Mouse (Mus musculus) kidney, embryonic 16.5 days (tissue): ENCODE measurements around the gene Slc37a1. TPM values are rescaled to one million over a fixed set of nuclear protein-coding genes. Genes with fewer than 3 reads are reported as not detected.

Experiments used
- ATAC-seq: fragments of 200-750 bp; cut with Nextera tagmentation; 2 replicates; pipeline ENCODE4 v1.8.0; 2017; ENCODE audit warnings: moderate TSS enrichment; ENCODE audit not compliant: low FRiP score, low TSS enrichment
- H3K27ac ChIP-seq: fragments of 300-500 bp; sonication (generic); 2 replicates; pipeline ENCODE4 v1.5.1; 2014; ENCODE audit warnings: low read length
- H3K27me3 ChIP-seq: fragments of 300-500 bp; sonication (generic); 2 replicates; pipeline ENCODE4 v1.6.1; 2014; ENCODE audit warnings: low read length, control low read depth, mixed read lengths; ENCODE audit not compliant: insufficient read depth
- H3K36me3 ChIP-seq: fragments of 300-500 bp; sonication (generic); 2 replicates; pipeline ENCODE4 v1.6.1; 2014; ENCODE audit warnings: low read length, control low read depth, mixed read lengths; ENCODE audit not compliant: insufficient read depth
- H3K4me1 ChIP-seq: fragments of 300-500 bp; sonication (generic); 2 replicates; pipeline ENCODE4 v1.6.1; 2014; ENCODE audit warnings: low read length, control low read depth, mixed read lengths; ENCODE audit not compliant: insufficient read depth
- H3K4me2 ChIP-seq: fragments of 300-500 bp; sonication (generic); replicated peaks from 2 replicates; pipeline ENCODE4 v1.6.1; 2014; ENCODE audit warnings: low read depth, low read length
- H3K4me3 ChIP-seq: fragments of 300-500 bp; sonication (generic); 2 replicates; pipeline ENCODE4 v1.5.1; 2014; ENCODE audit warnings: mild to moderate bottlenecking, low read length
- H3K9ac ChIP-seq: fragments of 300-500 bp; sonication (generic); replicated peaks from 2 replicates; pipeline ENCODE4 v1.6.1; 2014; ENCODE audit warnings: low read length
- H3K9me3 ChIP-seq: fragments of 300-500 bp; sonication (generic); 2 replicates; pipeline ENCODE4 v1.6.1; 2016; ENCODE audit warnings: low read length, control low read depth
- WGBS: fragments of 180-500 bp; shearing (Covaris S2); extraction: QIAGEN DNeasy Blood & Tissue Kit; methylation state at CpG from one replicate; pipeline ENCODE4 v1.1.7; 2014; 5-methylcytosine and 5-hydroxymethylcytosine counted together
- polyA plus RNA-seq: library from polyadenylated mRNA; unstranded; fragments of >200 nt; fragmentation: Nextera tagmentation; extraction: Ambion mirVana; gene quantifications from 2 replicates; pipeline ENCODE4 v1.2.1, GENCODE M21; 2015

Slc37a1 gene
- polyA plus RNA-seq, 1 experiment from 2014 or later = 2.8 TPM

DNA sequence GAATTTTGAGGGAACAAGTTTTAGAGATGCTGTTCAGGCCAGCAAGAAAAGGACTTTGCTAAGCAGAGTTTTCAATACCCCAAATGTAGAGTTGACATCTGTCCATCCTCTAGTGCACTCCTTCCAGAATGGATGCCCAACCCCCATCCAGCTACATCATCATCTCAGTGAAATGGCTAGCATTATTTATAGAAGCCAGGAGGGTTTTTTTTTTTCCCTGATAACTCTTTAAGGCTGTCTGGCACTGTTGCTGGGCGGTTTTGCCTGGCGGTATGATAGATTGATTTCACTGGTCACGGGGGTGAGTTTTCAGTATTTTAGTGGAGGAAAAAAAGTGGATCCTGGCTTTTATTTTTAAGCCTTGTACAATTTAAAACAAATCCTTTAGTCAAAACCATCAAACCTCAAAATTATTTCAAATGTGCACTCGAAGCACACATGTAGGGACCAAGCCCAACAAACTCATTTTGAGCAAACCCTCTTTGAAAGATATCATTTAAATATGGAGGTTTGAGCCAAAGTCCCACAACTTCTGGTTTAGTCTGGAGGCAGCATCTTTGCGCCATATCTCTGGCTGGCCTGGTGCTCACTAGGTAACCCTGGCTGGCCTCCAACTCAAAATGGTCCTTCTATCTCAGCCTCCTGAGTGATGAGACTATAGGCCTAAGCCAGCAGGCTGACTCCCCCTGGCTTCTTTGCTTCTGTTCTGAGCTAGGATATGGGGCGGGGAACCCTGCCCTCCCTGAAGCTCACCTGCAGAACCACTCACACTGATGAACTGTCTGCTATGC is 12.0 kb downstream of the Slc37a1 start:
- Histone ChIP-seq H3K4me3 (no peak overlapping the region), H3K36me3 (no peaks in the 10 kb centered on the region), H3K27ac (no peak overlapping the region), H3K27me3 (peaks cover 8% of the 10 kb centered on the region), H3K9me3 (no peaks in the 10 kb centered on the region), H3K4me2 (no peak overlapping the region), H3K9ac (no peak overlapping the region), H3K4me1 (peaks cover 23% of the 10 kb centered on the region)
- no peak for ATAC-seq
- WGBS = 72% methylated on average over 6 of the region's 6 CpGs

DNA sequence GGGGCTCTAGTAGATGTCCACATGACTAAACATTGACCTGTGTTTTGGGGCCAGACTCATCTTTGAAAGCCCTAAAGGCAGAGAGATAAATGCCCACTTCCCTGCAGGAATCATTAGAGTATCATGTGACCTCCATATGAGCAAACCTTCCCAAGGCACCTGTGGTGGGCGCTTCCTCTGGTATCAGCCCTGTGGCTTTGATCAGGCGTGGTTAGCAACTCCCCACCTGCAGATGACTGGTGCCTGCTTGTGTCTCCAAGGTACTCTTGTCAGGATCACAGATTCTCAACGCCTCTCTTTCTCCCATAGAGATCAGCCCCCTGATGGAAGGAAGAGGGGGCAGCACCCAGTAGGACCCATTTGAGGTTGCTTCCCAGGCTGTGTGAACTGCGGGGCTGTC is 13.4 kb downstream of the Slc37a1 start:
- peaks cover 6% of the 10 kb centered on the region for H3K27me3 ChIP-seq
- H3K4me3 ChIP-seq = no peak overlapping the region
- no peaks in the 10 kb centered on the region for H3K36me3 ChIP-seq
- no peak overlapping the region for H3K27ac ChIP-seq
- H3K4me2 ChIP-seq = no peak overlapping the region
- WGBS = 86% methylated on average over 4 of the region's 4 CpGs
- no peak for ATAC-seq
- H3K9ac ChIP-seq = no peak overlapping the region
- H3K9me3 ChIP-seq = no peaks in the 10 kb centered on the region
- H3K4me1 ChIP-seq = peaks cover 28% of the 10 kb centered on the region

DNA sequence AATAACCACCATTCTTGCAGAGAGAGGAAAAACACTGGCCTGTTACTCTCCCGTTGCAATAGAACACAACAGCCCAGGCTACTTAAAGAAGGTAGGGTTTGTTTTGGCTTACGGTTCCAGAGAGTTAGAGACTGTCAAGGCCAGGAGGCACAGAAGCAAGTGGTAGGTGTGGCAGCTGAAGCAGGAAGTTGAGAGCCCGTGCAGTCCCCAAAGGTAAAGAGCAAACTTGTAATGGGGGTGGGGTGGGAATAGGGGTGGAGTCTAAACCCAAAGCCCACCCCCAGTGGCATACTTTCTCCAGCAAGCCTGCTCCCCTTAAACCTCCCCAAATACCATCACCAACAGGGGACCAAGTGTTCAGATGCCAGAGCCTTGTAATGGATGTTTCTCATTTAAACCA is 14.1 kb downstream of the Slc37a1 start:
- no peaks in the 10 kb centered on the region; the same call in 1 of the 2 replicates for H3K27me3 ChIP-seq
- H3K4me3 ChIP-seq = no peak overlapping the region
- ATAC-seq = no peak
- no peak overlapping the region for H3K27ac ChIP-seq
- no peak overlapping the region for H3K9ac ChIP-seq
- no peaks in the 10 kb centered on the region for H3K9me3 ChIP-seq
- no peak overlapping the region for H3K4me2 ChIP-seq
- H3K4me1 ChIP-seq = peaks cover 24% of the 10 kb centered on the region
- H3K36me3 ChIP-seq = no peaks in the 10 kb centered on the region
- WGBS = 68% methylated on average over 3 of the region's 3 CpGs

DNA sequence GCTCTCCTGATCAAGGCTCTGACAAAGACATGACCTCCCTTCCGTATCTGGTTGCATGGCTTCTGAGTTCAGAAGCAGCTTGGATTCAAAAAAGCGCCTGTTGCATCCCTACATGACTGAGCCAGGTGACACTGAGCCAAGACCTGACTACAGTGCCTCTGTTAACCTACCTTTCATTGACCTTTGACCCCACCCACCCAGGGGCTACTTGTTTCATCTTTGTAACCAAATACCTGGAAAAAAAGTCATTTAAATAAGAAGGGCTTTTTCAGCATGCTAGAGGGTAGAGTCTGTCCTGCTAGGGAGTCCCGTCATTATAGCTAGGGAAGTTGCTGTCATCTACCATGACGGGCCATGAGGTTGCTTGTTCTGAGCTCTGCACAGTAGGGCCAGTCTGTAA is 16.8 kb downstream of the Slc37a1 start:
- no peaks in the 10 kb centered on the region for H3K9me3 ChIP-seq
- 86% methylated on average over 4 of the region's 4 CpGs for WGBS
- no peak overlapping the region for H3K4me3 ChIP-seq
- ATAC-seq = no peak
- H3K27me3 ChIP-seq = no peaks in the 10 kb centered on the region
- H3K36me3 ChIP-seq = no peaks in the 10 kb centered on the region
- H3K9ac ChIP-seq = no peak overlapping the region
- H3K4me1 ChIP-seq = peaks cover 6% of the 10 kb centered on the region; the same call in 1 of the 2 replicates
- H3K27ac ChIP-seq = no peak overlapping the region
- H3K4me2 ChIP-seq = no peak overlapping the region

DNA sequence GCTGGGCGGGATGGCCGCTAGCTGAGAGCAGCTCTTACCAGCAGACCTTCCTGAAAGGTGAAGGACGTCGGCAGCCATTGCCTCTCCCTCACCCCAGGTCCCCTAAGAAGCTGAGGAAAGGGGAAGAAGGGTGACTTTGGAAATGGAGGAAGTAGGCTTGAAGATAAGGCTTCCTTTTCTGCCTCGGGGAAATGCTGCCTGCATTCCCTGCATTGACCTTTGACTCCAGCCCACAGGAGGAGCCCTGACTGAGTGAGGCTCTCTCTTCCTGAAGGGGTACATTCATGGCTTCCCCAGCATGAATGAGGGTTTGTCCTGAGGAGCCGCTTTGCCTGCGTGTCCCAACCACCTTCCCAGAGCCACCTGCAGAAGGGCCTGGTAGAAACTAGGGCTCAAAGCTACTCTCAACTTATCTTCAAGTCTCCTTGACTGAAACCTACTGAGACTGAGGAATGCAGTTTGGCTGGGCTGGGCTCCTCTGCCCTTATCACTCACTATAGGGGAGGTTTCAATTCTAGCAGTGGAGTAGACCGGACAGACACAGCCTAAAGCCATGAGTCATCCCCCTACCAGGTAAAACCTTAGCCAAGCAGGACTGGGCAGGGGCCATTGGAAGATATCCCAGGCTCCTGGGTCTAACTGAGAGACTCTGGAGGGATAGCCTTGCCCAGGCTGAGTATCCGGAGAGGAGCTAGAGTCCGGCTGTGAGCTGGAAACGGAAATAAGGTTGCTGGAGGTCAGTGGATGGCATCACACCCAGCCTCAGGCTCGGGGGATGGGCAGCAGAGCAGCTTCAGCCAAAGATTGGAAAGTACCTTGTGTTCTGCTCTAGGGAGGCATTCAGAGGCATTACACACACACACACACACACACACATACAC is 18.5 kb downstream of the Slc37a1 start:
- Histone ChIP-seq H3K27me3 (no peaks in the 10 kb centered on the region), H3K4me1 (peaks cover 6% of the 10 kb centered on the region; the same call in 1 of the 2 replicates), H3K4me3 (no peak overlapping the region), H3K4me2 (no peak overlapping the region), H3K36me3 (no peaks in the 10 kb centered on the region), H3K9me3 (no peaks in the 10 kb centered on the region), H3K27ac (0 out of 2 replicates have a peak overlapping the region, but pooled peaks have one; percentile 29), H3K9ac (no peak overlapping the region)
- WGBS = 44% methylated on average over 12 of the region's 12 CpGs
- peak; percentile 57 for ATAC-seq

DNA sequence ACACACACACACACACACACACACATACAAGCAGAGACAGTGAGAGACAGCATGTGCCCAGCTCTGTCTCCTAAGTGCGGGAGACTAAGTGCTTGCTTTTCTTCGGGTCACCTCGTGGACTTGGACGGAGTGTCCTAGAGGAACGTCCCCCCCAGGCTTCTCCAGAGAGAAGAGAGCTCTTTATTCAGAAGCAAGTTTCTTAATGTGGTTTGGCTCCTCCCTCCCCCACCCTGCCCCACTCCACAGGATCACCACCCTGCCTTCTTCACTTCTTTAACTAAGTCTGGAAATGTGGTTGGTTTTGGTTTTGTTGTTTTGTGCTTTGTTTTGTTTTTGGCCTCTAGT is 19.2 kb downstream of the Slc37a1 start:
- ATAC-seq = 0 out of 2 replicates have a peak, but pooled peaks have one; percentile 4

DNA sequence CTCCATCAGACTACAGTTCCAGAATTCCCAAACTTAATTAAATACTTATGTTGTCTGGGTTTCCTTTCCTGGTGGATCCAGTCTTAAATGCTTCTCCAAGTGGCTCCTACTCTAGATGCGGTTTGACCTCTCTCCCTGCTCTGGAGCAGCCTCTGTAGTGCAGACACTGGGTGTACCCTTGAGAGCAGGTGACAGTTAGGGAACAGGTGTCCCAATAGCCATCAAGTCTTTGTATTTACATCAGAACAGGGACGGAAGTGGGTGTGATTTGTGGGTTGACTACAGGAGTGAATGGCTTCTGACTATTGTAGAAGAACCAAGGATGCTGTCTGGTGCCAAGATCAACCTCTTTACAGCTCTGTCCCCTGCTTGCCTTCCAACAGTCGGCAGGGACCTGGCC is 21.2 kb downstream of the Slc37a1 start:
- Histone ChIP-seq H3K4me3 (no peak overlapping the region), H3K27ac (no peak overlapping the region), H3K9me3 (no peaks in the 10 kb centered on the region), H3K9ac (no peak overlapping the region), H3K27me3 (no peaks in the 10 kb centered on the region), H3K36me3 (no peaks in the 10 kb centered on the region), H3K4me2 (no peak overlapping the region), H3K4me1 (peaks cover 11% of the 10 kb centered on the region; the same call in 1 of the 2 replicates)
- WGBS = 82% methylated on average over 3 of the region's 3 CpGs
- no peak for ATAC-seq

More for the DNA sequence above, 19.2 kb downstream of the Slc37a1 start:
- 62% methylated on average over 5 of the region's 5 CpGs for WGBS
- H3K9ac ChIP-seq = no peak overlapping the region
- H3K9me3 ChIP-seq = no peaks in the 10 kb centered on the region
- H3K4me1 ChIP-seq = peaks cover 6% of the 10 kb centered on the region; the same call in 1 of the 2 replicates
- H3K4me2 ChIP-seq = no peak overlapping the region
- H3K27ac ChIP-seq = no peak overlapping the region
- H3K36me3 ChIP-seq = no peaks in the 10 kb centered on the region
- H3K4me3 ChIP-seq = no peak overlapping the region
- no peaks in the 10 kb centered on the region for H3K27me3 ChIP-seq

DNA sequence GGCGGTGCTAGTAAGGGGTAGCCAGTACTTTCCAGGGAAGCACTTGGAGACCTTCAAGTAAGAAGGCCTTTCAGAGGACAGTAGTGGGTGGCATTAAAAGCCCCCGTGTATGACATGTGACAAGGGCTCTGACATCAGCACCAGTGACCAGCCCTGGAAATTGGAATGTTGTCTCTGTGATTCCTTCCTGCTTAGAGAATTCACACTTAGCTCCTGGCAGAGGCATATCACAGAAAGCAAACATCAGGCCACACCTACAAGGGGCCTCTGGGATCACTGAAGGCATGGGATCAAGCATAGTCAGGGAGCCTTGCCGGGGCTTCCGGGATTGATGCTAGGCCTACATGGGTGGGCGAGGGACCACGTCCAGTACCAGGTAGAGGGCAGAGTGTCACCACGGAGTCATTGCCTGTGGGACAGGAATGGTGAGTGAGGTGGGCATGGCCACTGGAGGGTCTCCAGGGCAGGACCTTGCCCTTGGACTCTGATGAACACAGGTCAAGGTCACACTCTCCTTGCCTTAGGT is 21.8 kb downstream of the Slc37a1 start:
- no peaks in the 10 kb centered on the region for H3K36me3 ChIP-seq
- H3K27me3 ChIP-seq = no peaks in the 10 kb centered on the region
- no peak overlapping the region for H3K4me3 ChIP-seq
- H3K27ac ChIP-seq = no peak overlapping the region
- ATAC-seq = no peak
- no peaks in the 10 kb centered on the region for H3K9me3 ChIP-seq
- H3K9ac ChIP-seq = no peak overlapping the region
- H3K4me2 ChIP-seq = no peak overlapping the region
- peaks cover 11% of the 10 kb centered on the region; the same call in 1 of the 2 replicates for H3K4me1 ChIP-seq
- 88% methylated on average over 7 of the region's 7 CpGs for WGBS

DNA sequence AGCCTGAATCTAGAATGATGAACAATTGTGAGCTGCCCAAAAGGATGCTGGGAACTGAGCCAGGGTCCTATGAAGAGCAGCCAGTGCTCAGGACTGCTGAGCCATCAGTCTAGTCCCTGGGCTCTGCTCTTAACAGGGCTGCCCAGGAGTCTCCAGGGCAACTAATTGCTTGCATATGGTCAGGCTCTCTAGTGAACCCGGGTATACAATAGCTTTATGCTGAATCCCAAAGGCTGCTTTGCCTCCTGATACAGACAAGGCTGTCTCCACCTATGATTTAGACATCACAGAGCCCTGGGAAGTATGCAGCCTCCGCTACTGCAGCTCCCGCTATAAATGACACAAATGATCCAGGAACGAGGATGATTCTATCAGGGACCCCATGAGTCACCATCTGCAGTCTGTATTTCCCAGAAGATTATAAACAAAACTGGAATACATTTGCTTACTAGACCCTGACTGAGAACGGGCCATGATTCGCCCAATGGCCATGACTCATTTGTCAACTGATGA is 22.7 kb downstream of the Slc37a1 start:
- no peak overlapping the region for H3K4me3 ChIP-seq
- H3K9ac ChIP-seq = no peak overlapping the region
- ATAC-seq = no peak
- 48% methylated on average over 6 of the region's 6 CpGs for WGBS
- H3K27ac ChIP-seq = no peak overlapping the region
- no peaks in the 10 kb centered on the region for H3K9me3 ChIP-seq
- peaks cover 11% of the 10 kb centered on the region; the same call in 1 of the 2 replicates for H3K4me1 ChIP-seq
- no peaks in the 10 kb centered on the region for H3K36me3 ChIP-seq
- no peak overlapping the region for H3K4me2 ChIP-seq
- no peaks in the 10 kb centered on the region for H3K27me3 ChIP-seq
